Comparison of ENCODE assay signal across 9 mouse cellular contexts in genomic region chr2:126520828-126521227, GRCm38 (mm10). TPM values are rescaled to one million over a fixed set of nuclear protein-coding genes. Genes with fewer than 3 reads are reported as not detected.
DNase-seq lines count a peak whose midpoint lies in the region; ATAC-seq and TF ChIP-seq lines count a peak whose summit lies in the region.
"Had no signal": no experiment of that assay in that cellular context is flagged by ENCODE, and none has a peak within 500 bp of the region (broad histone marks: within the 10 kb centered on the region; RNA-seq: fewer than 3 reads in every experiment).

No protein-coding gene starts in this region.

- no peaks in the 10 kb centered on the region for H3K4me1 ChIP-seq in intestine, postnatal 0 days (replicated peaks; ENCODE audit: control insufficient read depth, insufficient read depth, low read length)
- no peaks in the 10 kb centered on the region for H3K4me1 ChIP-seq in intestine, embryonic 16.5 days (ENCODE audit: control insufficient read depth, insufficient read depth, low read length)
- no peaks in the 10 kb centered on the region for H3K4me1 ChIP-seq in hindbrain, embryonic 14.5 days (replicated peaks; ENCODE audit: control insufficient read depth, insufficient read depth, low read length)
- H3K4me1 ChIP-seq in stomach, postnatal 0 days (replicated peaks; ENCODE audit: control insufficient read depth, insufficient read depth) = no peaks in the 10 kb centered on the region
- H3K4me1 ChIP-seq: embryonic facial prominence, embryonic 13.5 days had no signal

- intact Hi-C loops in heart, postnatal 25 days (cut with DNase I) = loop anchor here (5.0 to 10.0 kb wide), 4 partner anchors 156 to 859 kb away; no protein-coding TSS in a partner anchor
- intact Hi-C loops in heart, postnatal 36 days (cut with DNase I) = loop anchor here (2.0 to 10.0 kb wide), 5 partner anchors 89 to 864 kb away; no protein-coding TSS in a partner anchor

- no peak overlapping the region for H3K27ac ChIP-seq in intestine, postnatal 0 days (ENCODE audit: low read depth, low read length)
- no peak overlapping the region for H3K27ac ChIP-seq in intestine, embryonic 16.5 days (ENCODE audit: low read length)
- no peak overlapping the region for H3K27ac ChIP-seq in hindbrain, embryonic 14.5 days
- H3K27ac ChIP-seq in stomach, postnatal 0 days (replicated peaks) = no peak overlapping the region
- H3K27ac ChIP-seq: embryonic facial prominence, embryonic 13.5 days had no signal

- no peak overlapping the region for H3K4me2 ChIP-seq in intestine, postnatal 0 days (replicated peaks; ENCODE audit: low read depth)
- H3K4me2 ChIP-seq in intestine, embryonic 16.5 days (ENCODE audit: low read depth, low read length) = no peak overlapping the region
- H3K4me2 ChIP-seq in hindbrain, embryonic 14.5 days (replicated peaks) = no peak overlapping the region
- no peak overlapping the region for H3K4me2 ChIP-seq in stomach, postnatal 0 days (replicated peaks; ENCODE audit: low read depth)
- H3K4me2 ChIP-seq: embryonic facial prominence, embryonic 13.5 days had no signal

- H3K9ac ChIP-seq in intestine, postnatal 0 days (ENCODE audit: low read depth, low read length) = no peak overlapping the region
- H3K9ac ChIP-seq in intestine, embryonic 16.5 days (ENCODE audit: low read depth, low read length) = no peak overlapping the region
- no peak overlapping the region for H3K9ac ChIP-seq in hindbrain, embryonic 14.5 days
- H3K9ac ChIP-seq in stomach, postnatal 0 days (ENCODE audit: low read length) = no peak overlapping the region
- H3K9ac ChIP-seq: embryonic facial prominence, embryonic 13.5 days had no signal

- TF ChIP-seq CTCF in intestine, postnatal 0 days (IDR thresholded peaks at IDR 0.05; ENCODE audit: low read depth) = peak; percentile 83
- peak; percentile 22 for TF ChIP-seq CTCF in C2C12 (IDR thresholded peaks at IDR 0.05; ENCODE audit: control insufficient read depth, insufficient read depth, insufficient read length)
- TF ChIP-seq CTCF in stomach, postnatal 0 days (IDR thresholded peaks at IDR 0.05; ENCODE audit: low read depth) = peak; percentile 92

- DNase-seq in ZHBTc4 (ENCODE audit: low read depth, low spot score) = peak; percentile 65
- DNase-seq in hindbrain, embryonic 14.5 days (ENCODE audit: low spot score) = peak; percentile 88
- no peak for DNase-seq in stomach, postnatal 0 days (ENCODE audit: low spot score)
- DNase-seq in heart, postnatal 25 days (ENCODE audit: low spot score) = no peak
- DNase-seq in heart, postnatal 36 days = no peak

- 14% methylated on average over 7 of the region's 7 CpGs for WGBS in intestine, postnatal 0 days
- 14% methylated on average over 7 of the region's 7 CpGs for WGBS in intestine, embryonic 16.5 days
- 14% methylated on average over 7 of the region's 7 CpGs for WGBS in hindbrain, embryonic 14.5 days
- WGBS in stomach, postnatal 0 days = 14% methylated on average over 7 of the region's 7 CpGs

- H3K36me3 ChIP-seq in intestine, postnatal 0 days (ENCODE audit: control insufficient read depth, insufficient read depth) = no peaks in the 10 kb centered on the region
- H3K36me3 ChIP-seq in intestine, embryonic 16.5 days (ENCODE audit: control insufficient read depth, insufficient read depth, low read length) = no peaks in the 10 kb centered on the region
- no peaks in the 10 kb centered on the region for H3K36me3 ChIP-seq in C2C12 (ENCODE audit: control insufficient read depth, insufficient read depth)
- no peaks in the 10 kb centered on the region for H3K36me3 ChIP-seq in hindbrain, embryonic 14.5 days (replicated peaks; ENCODE audit: control insufficient read depth, insufficient read depth)
- H3K36me3 ChIP-seq in stomach, postnatal 0 days (ENCODE audit: control insufficient read depth, insufficient read depth, low read length) = no peaks in the 10 kb centered on the region
- H3K36me3 ChIP-seq: embryonic facial prominence, embryonic 13.5 days had no signal

- TF ChIP-seq EP300 in stomach, postnatal 0 days (optimal IDR thresholded peaks at IDR 0.05) = no peak

- no peaks in the 10 kb centered on the region for H3K79me2 ChIP-seq in C2C12 (ENCODE audit: control insufficient read depth, insufficient read depth)

- no peak overlapping the region for H3ac ChIP-seq in C2C12 (ENCODE audit: control insufficient read depth, insufficient read length, low read depth)

- H3K27me3 ChIP-seq in intestine, postnatal 0 days (replicated peaks; ENCODE audit: control insufficient read depth, insufficient read depth, low read length) = no peaks in the 10 kb centered on the region
- no peaks in the 10 kb centered on the region for H3K27me3 ChIP-seq in intestine, embryonic 16.5 days (replicated peaks; ENCODE audit: control insufficient read depth, insufficient read depth, low read length)
- H3K27me3 ChIP-seq in C2C12 (ENCODE audit: control insufficient read depth, insufficient read depth, insufficient read length) = no peaks in the 10 kb centered on the region
- no peaks in the 10 kb centered on the region for H3K27me3 ChIP-seq in hindbrain, embryonic 14.5 days (ENCODE audit: control insufficient read depth, insufficient read depth, low read length)
- no peaks in the 10 kb centered on the region for H3K27me3 ChIP-seq in stomach, postnatal 0 days (ENCODE audit: control insufficient read depth, insufficient read depth, low read length)

- H3K79me3 ChIP-seq in C2C12 (ENCODE audit: low read depth) = no peaks in the 10 kb centered on the region

- no peak overlapping the region for H3K4me3 ChIP-seq in intestine, postnatal 0 days (ENCODE audit: low read depth, low read length)
- H3K4me3 ChIP-seq in intestine, embryonic 16.5 days (ENCODE audit: low read length) = no peak overlapping the region
- no peak overlapping the region for H3K4me3 ChIP-seq in C2C12 (ENCODE audit: insufficient read depth, poor library complexity, severe bottlenecking)
- no peak overlapping the region for H3K4me3 ChIP-seq in hindbrain, embryonic 14.5 days (replicated peaks; ENCODE audit: low read length)
- no peak overlapping the region for H3K4me3 ChIP-seq in stomach, postnatal 0 days (ENCODE audit: low read depth, low read length)
- H3K4me3 ChIP-seq: embryonic facial prominence, embryonic 13.5 days had no signal

- ATAC-seq in intestine, postnatal 0 days = no peak
- ATAC-seq in intestine, embryonic 16.5 days = no peak
- 0 out of 2 replicates have a peak, but pooled peaks have one; percentile 69 for ATAC-seq in hindbrain, embryonic 14.5 days (ENCODE audit: low FRiP score)
- no peak for ATAC-seq in stomach, postnatal 0 days (ENCODE audit: low FRiP score, low TSS enrichment)

- no peaks in the 10 kb centered on the region for H3K9me3 ChIP-seq in intestine, postnatal 0 days (ENCODE audit: control insufficient read depth)
- no peaks in the 10 kb centered on the region for H3K9me3 ChIP-seq in intestine, embryonic 16.5 days (ENCODE audit: control insufficient read depth, low read length)
- no peaks in the 10 kb centered on the region for H3K9me3 ChIP-seq in hindbrain, embryonic 14.5 days (ENCODE audit: control insufficient read depth, low read length)
- no peaks in the 10 kb centered on the region for H3K9me3 ChIP-seq in stomach, postnatal 0 days (ENCODE audit: control insufficient read depth, low read length)
- H3K9me3 ChIP-seq: embryonic facial prominence, embryonic 13.5 days had no signal

TF ChIP-seq in C2C12, 6 proteins besides CTCF, POLR2A, EP300 and RAD21:
- TF ChIP-seq FOSL1 (IDR thresholded peaks at IDR 0.05; ENCODE audit: insufficient read depth, low read length, poor library complexity, severe bottlenecking) = no peak
- no peak for TF ChIP-seq USF1 (IDR thresholded peaks at IDR 0.05; ENCODE audit: low read depth)
- no peak for TF ChIP-seq MYOG (IDR thresholded peaks at IDR 0.05; ENCODE audit: control insufficient read depth, extremely low read depth, insufficient read length)
- TF ChIP-seq MYOD1 (IDR thresholded peaks at IDR 0.05; ENCODE audit: control insufficient read depth, insufficient read length, low read depth) = no peak
- no peak for TF ChIP-seq MAX (IDR thresholded peaks at IDR 0.05)
- no peak for TF ChIP-seq CEBPB (IDR thresholded peaks at IDR 0.05; ENCODE audit: low read depth)

RNA-seq across cellular contexts. Expression of gene Atp8b4, which starts 20.4 kb away (rescaled TPM):
- 0.07 and 0.12 TPM in 2 replicates for polyA plus RNA-seq in intestine, postnatal 0 days (2015; fragmentation: Nextera tagmentation; extraction: Ambion mirVana)
- polyA plus RNA-seq in intestine, embryonic 16.5 days (2015; fragmentation: Nextera tagmentation; extraction: Ambion mirVana) = 0.21 and 0.46 TPM in 2 replicates
- 0.06 TPM for polyA plus RNA-seq in C2C12 (2012; fragmentation: generic; extraction: Trizol)
- 0.08 TPM in 1 of 2 replicates, not detected in the other for polyA plus RNA-seq in hindbrain, embryonic 14.5 days (2014; fragmentation: Nextera tagmentation; extraction: Ambion mirVana)
- polyA plus RNA-seq in stomach, postnatal 0 days (2015; fragmentation: Nextera tagmentation; extraction: Ambion mirVana) = 0.07 TPM in 2 replicates
- total RNA-seq in heart, postnatal 25 days (2021) = under 1 TPM; 0.25 to 0.52 TPM
- under 1 TPM; 0.42 to 0.79 TPM for total RNA-seq in heart, postnatal 36 days (2021)

RNA-seq across cellular contexts. Expression of gene Slc27a2, which starts 31.4 kb away (rescaled TPM):
- polyA plus RNA-seq in intestine, postnatal 0 days (2015; fragmentation: Nextera tagmentation; extraction: Ambion mirVana) = 36.1 and 41.1 TPM in 2 replicates
- polyA plus RNA-seq in intestine, embryonic 16.5 days (2015; fragmentation: Nextera tagmentation; extraction: Ambion mirVana) = 3.0 and 3.6 TPM in 2 replicates
- not detected for polyA plus RNA-seq in C2C12 (2012; fragmentation: generic; extraction: Trizol)
- polyA plus RNA-seq in hindbrain, embryonic 14.5 days (2014; fragmentation: Nextera tagmentation; extraction: Ambion mirVana) = 9.7 and 13.4 TPM in 2 replicates
- 1.1 and 2.4 TPM in 2 replicates for polyA plus RNA-seq in stomach, postnatal 0 days (2015; fragmentation: Nextera tagmentation; extraction: Ambion mirVana)
- under 1 TPM; 0.11 to 0.26 TPM for total RNA-seq in heart, postnatal 25 days (2021)
- under 1 TPM in 1 of 2 experiments, not detected in 1; 0.80 TPM for total RNA-seq in heart, postnatal 36 days (2021)

Comparison
In these comparisons a context has a peak if more than half of its experiments do, and no peak if none do; other contexts are left out.
1. CTCF ChIP-seq: peak in every context shown above with its lines; median percentile 92 in stomach, postnatal 0 days; 83 in intestine, postnatal 0 days; 22 in C2C12.
2. DNase-seq: peak in ZHBTc4 (single experiment) and hindbrain, embryonic 14.5 days (single experiment); none in stomach, postnatal 0 days (single experiment), heart, postnatal 25 days (single experiment) and heart, postnatal 36 days (0 of 2).